In the genomic region with DNA sequence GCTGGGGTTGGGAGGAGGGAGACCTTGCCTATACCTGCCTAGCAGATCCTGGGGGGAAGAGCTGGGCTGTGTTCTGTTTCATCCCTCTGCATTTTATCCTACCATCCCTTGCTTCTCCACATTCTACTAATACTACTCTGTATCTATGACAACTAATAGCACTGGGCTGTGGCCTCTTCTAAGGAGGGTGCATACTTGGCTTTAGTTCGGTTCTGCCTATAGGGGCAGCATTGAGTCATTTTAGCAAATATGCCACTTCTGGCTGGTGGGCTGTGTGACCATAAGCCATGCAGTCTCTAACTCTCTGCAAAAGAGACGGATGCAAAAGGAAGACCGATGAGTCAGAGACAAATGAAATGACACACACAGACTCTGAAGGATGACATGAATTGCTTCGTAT, we compare ENCODE assay signal across 7 mouse cellular contexts.
A peak's percentile ranks its signal among the peaks of the same experiment; 100 is the strongest.
DNase-seq lines count a peak whose midpoint lies in the region; ATAC-seq lines count a peak whose summit lies in the region.
"Not testable (repeated sequence)": the region's sequence is repeated elsewhere in the genome, so short reads cannot be mapped to it uniquely, and the experiment has no call there.

No protein-coding gene starts in this region.

- DNase-seq in adipocyte (ENCODE audit: low spot score), result peak; percentile 64
- DNase-seq in embryo, embryonic 10.5 days (ENCODE audit: low spot score), result peak; percentile 73
- DNase-seq in frontal cortex, postnatal 36 days (ENCODE audit: low spot score in 2 of 2), result peak; percentile 15 to 36
- peak; percentile 16 for DNase-seq in layer of hippocampus, adult 11-12 months (ENCODE audit: low spot score)
- DNase-seq in lung, adult 18-20 months, result peak; percentile 18 to 46
- DNase-seq in naive thymus-derived CD4-positive, alpha-beta T cell, adult 2 months (ENCODE audit: low read depth), result peak; percentile 21

- 0 out of 2 replicates have a peak, but pooled peaks have one; percentile 28 for ATAC-seq in hindbrain, embryonic 13.5 days (ENCODE audit: low FRiP score)

- H3K4me1 ChIP-seq in hindbrain, embryonic 13.5 days (replicated peaks), result peaks cover 16% of the 10 kb centered on the region

- 22% methylated on average over 4 of the region's 4 CpGs for WGBS in hindbrain, embryonic 13.5 days

- H3K4me3 ChIP-seq in hindbrain, embryonic 13.5 days, result not testable (repeated sequence)

- not testable (repeated sequence) for H3K27ac ChIP-seq in hindbrain, embryonic 13.5 days

- peaks cover 42% of the 10 kb centered on the region for H3K27me3 ChIP-seq in hindbrain, embryonic 13.5 days

- not testable (repeated sequence) for H3K9ac ChIP-seq in hindbrain, embryonic 13.5 days

- not testable (repeated sequence) for H3K4me2 ChIP-seq in hindbrain, embryonic 13.5 days

- H3K9me3 ChIP-seq in hindbrain, embryonic 13.5 days, result not testable (repeated sequence)

- not testable (repeated sequence) for H3K36me3 ChIP-seq in hindbrain, embryonic 13.5 days

Comparison
In these comparisons a context has a peak if more than half of its experiments do, and no peak if none do; other contexts are left out.
1. DNase-seq: peak in every context shown above with its lines; median percentile 73 in embryo, embryonic 10.5 days; 64 in adipocyte; 32 in lung, adult 18-20 months; 26 in frontal cortex, postnatal 36 days; 21 in naive thymus-derived CD4-positive, alpha-beta T cell, adult 2 months; 16 in layer of hippocampus, adult 11-12 months.